Mouse (Mus musculus) MEL (cell line): ENCODE measurements around the gene Agap2.

Experiments used
- MXI1 ChIP-seq: IDR thresholded peaks from 2 replicates; pipeline ENCODE4 v1.6.1; 2011; ENCODE audit warnings: mild to moderate bottlenecking, low read depth, low read length, improper control_type of control experiment
- USF1 ChIP-seq: IDR thresholded peaks from 2 replicates; pipeline ENCODE4 v1.6.1; 2014; ENCODE audit warnings: low read depth, mild to moderate bottlenecking, inconsistent platforms, low read length, improper control_type of control experiment, moderate library complexity

GRCm38 (mm10) chr10:127030336-127031296 lies 44.5 kb upstream of the Agap2 start, which contains the start of gene Tsfm:
- TF ChIP-seq USF1 (no peak), MXI1 (peak; percentile 91)
